Mouse (Mus musculus): ENCODE results near the gene Farp1. TPM values are rescaled to one million over a fixed set of nuclear protein-coding genes. Genes with fewer than 3 reads are reported as not detected.

The Farp1 gene
- polyA plus RNA-seq, 1 experiment from 2014 or later: 15.8 TPM

- WGBS: 89% methylated on average over 4 of the region's 4 CpGs
- Histone ChIP-seq H3K36me3 (no peaks in the 10 kb centered on the region), H3K4me2 (replicated peaks) (no peak overlapping the region), H3K27me3 (replicated peaks) (no peaks in the 10 kb centered on the region), H3K4me1 (replicated peaks) (0 out of 2 replicates have a peak, but pooled peaks cover 3% of the 10 kb centered on the region), H3K27ac (no peak overlapping the region), H3K4me3 (replicated peaks) (no peak overlapping the region), H3K9me3 (no peaks in the 10 kb centered on the region), H3K9ac (no peak overlapping the region)
- no peak for ATAC-seq
Measured at GRCm38 (mm10) chr14:121155173-121155572, 120.2 kb downstream of the Farp1 start.

- no peaks in the 10 kb centered on the region for H3K27me3 ChIP-seq (replicated peaks)
- no peaks in the 10 kb centered on the region for H3K9me3 ChIP-seq
- no peak overlapping the region for H3K4me3 ChIP-seq (replicated peaks)
- H3K9ac ChIP-seq: no peak overlapping the region
- no peaks in the 10 kb centered on the region for H3K36me3 ChIP-seq
- whole genome bisulfite sequencing: 59% methylated on average over 2 of the region's 2 CpGs
- no peak for ATAC-seq
- no peaks in the 10 kb centered on the region for H3K4me1 ChIP-seq (replicated peaks)
- no peak overlapping the region for H3K27ac ChIP-seq
- no peak overlapping the region for H3K4me2 ChIP-seq (replicated peaks)
Measured at GRCm38 (mm10) chr14:121158616-121159015, 123.6 kb downstream of the Farp1 start.

- no peak overlapping the region for H3K4me3 ChIP-seq (replicated peaks)
- no peak for ATAC-seq
- H3K27me3 ChIP-seq (replicated peaks): no peaks in the 10 kb centered on the region
- no peak overlapping the region for H3K9ac ChIP-seq
- no peak overlapping the region for H3K27ac ChIP-seq
- H3K4me2 ChIP-seq (replicated peaks): no peak overlapping the region
- H3K4me1 ChIP-seq (replicated peaks): no peaks in the 10 kb centered on the region
- no peaks in the 10 kb centered on the region for H3K9me3 ChIP-seq
- H3K36me3 ChIP-seq: no peaks in the 10 kb centered on the region
- 91% methylated on average over 2 of the region's 2 CpGs for WGBS
Measured at GRCm38 (mm10) chr14:121162822-121163221, 127.8 kb downstream of the Farp1 start.

DNA sequence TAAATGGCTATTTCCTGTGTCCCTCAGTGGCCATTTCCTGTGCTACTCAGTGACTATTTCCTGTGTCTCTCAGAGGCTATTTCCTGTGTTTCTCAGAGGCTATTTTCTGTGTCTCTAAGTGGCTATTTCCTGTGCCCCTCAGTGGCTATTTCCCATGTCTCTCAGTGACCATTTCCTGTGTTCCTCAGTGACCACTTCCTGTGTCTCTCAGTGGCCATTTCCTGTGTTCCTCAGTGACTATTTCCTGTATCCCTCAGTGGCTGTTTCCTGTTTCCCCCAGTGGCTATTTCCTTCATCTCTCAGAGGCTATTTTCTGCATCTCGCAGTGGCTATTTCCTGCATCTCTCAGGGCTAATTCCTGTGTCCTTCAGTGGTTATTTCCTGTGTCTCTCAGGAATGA lies 129.9 kb downstream of the Farp1 start:
- Histone ChIP-seq H3K9me3 (no peaks in the 10 kb centered on the region), H3K4me2 (replicated peaks) (no peak overlapping the region), H3K27me3 (replicated peaks) (no peaks in the 10 kb centered on the region), H3K4me3 (replicated peaks) (no peak overlapping the region), H3K27ac (no peak overlapping the region), H3K9ac (no peak overlapping the region), H3K4me1 (replicated peaks) (no peaks in the 10 kb centered on the region), H3K36me3 (no peaks in the 10 kb centered on the region)
- no peak for ATAC-seq
- 82% methylated on average over 1 of the region's 1 CpGs for WGBS

GRCm38 (mm10) chr14:121165408-121166037 lies 130.5 kb downstream of the Farp1 start:
- no peaks in the 10 kb centered on the region for H3K9me3 ChIP-seq
- 69% methylated on average over 6 of the region's 6 CpGs for WGBS
- no peaks in the 10 kb centered on the region for H3K36me3 ChIP-seq
- H3K27ac ChIP-seq: no peak overlapping the region
- no peaks in the 10 kb centered on the region for H3K27me3 ChIP-seq (replicated peaks)
- no peaks in the 10 kb centered on the region for H3K4me1 ChIP-seq (replicated peaks)
- ATAC-seq: no peak
- H3K9ac ChIP-seq: no peak overlapping the region
- no peak overlapping the region for H3K4me3 ChIP-seq (replicated peaks)
- no peak overlapping the region for H3K4me2 ChIP-seq (replicated peaks)

- Histone ChIP-seq H3K9ac (no peak overlapping the region), H3K27me3 (replicated peaks) (no peaks in the 10 kb centered on the region), H3K27ac (no peak overlapping the region), H3K4me3 (replicated peaks) (no peak overlapping the region), H3K36me3 (no peaks in the 10 kb centered on the region), H3K4me1 (replicated peaks) (no peaks in the 10 kb centered on the region), H3K4me2 (replicated peaks) (no peak overlapping the region), H3K9me3 (no peaks in the 10 kb centered on the region)
- no peak for ATAC-seq
- WGBS: 64% methylated on average over 7 of the region's 7 CpGs
Measured at GRCm38 (mm10) chr14:121166038-121166436, 131.0 kb downstream of the Farp1 start.

GRCm38 (mm10) chr14:121168716-121169115 lies 133.7 kb downstream of the Farp1 start:
- Histone ChIP-seq H3K9me3 (no peaks in the 10 kb centered on the region), H3K27ac (no peak overlapping the region), H3K4me1 (replicated peaks) (0 out of 2 replicates have a peak, but pooled peaks cover 12% of the 10 kb centered on the region), H3K36me3 (no peaks in the 10 kb centered on the region), H3K9ac (no peak overlapping the region), H3K4me2 (replicated peaks) (no peak overlapping the region), H3K27me3 (replicated peaks) (no peaks in the 10 kb centered on the region), H3K4me3 (replicated peaks) (no peak overlapping the region)
- ATAC-seq: no peak
- WGBS: 77% methylated on average over 3 of the region's 3 CpGs

DNA sequence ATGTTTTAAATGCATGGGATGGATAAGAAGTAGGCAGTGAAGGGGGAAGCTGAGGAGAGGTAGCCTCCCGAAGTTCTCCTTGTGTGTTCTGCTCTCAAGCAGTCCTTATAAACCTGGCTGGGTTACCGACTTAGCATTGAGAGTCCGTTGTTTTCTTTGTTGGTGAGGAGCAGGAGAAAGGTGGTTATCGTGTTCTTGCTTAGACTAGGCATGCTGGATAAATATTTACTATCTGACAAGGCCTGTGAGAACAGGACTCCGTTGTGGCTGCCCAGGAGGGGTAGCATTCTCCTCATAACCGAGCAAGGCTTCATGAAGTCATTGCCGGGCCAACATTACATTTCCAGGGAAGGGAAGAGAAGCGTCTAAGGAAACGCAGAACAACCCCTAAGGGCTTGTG lies 135.3 kb downstream of the Farp1 start:
- no peak overlapping the region for H3K27ac ChIP-seq
- H3K4me1 ChIP-seq (replicated peaks): 0 out of 2 replicates have a peak, but pooled peaks cover 12% of the 10 kb centered on the region
- no peaks in the 10 kb centered on the region for H3K36me3 ChIP-seq
- H3K9me3 ChIP-seq: no peaks in the 10 kb centered on the region
- WGBS: 45% methylated on average over 9 of the region's 9 CpGs
- H3K4me2 ChIP-seq (replicated peaks): no peak overlapping the region
- H3K9ac ChIP-seq: no peak overlapping the region
- H3K4me3 ChIP-seq (replicated peaks): no peak overlapping the region
- ATAC-seq: no peak
- H3K27me3 ChIP-seq (replicated peaks): no peaks in the 10 kb centered on the region

DNA sequence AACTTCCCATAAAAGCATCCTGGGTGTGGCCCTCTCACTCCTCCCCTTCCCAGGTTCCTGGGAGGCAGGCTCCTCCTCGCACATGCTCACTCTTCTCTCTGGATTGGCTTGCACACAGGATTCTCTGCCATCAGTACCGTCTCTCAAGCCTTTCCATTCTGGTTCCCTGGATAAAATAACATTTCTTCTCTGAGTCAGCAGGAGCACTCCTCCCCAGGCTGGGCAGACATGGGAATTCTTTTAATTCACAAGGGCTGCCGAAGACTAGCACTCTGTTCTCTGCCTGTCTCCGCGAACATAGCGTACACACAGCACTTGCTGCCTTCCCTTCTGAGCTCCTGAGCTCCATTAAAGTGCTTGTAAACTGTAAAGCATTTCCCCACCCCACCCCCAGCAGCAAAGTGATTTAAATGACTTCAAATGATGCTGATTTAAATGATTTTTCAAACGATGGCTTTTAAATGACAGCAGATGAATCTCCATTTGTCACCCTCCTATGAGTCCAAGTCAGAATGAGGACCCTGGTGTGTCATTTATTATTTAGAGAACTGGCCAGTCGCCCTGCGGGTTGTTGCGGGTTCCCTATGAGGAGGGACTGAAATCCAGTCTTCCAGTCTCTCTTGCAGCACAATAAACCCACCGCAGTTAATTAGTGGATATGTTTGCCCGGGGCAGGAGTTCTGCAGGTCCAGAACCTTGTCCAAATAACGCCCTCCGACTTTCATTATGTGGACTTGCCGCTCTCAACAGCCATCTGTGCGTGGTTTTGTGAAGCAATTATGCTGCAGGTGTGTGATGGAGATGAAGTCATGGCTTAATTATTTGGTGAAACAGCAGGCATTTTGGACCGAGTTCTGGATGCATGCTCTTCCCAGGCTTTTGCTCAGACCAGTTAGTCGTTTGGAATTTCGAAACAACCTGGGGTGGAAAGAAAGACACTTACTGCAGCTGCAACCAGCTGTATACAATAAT lies 137.4 kb downstream of the Farp1 start:
- peak; percentile 44; the same call in 1 of the 2 replicates for ATAC-seq
- H3K4me2 ChIP-seq (replicated peaks): no peak overlapping the region
- no peak overlapping the region for H3K4me3 ChIP-seq (replicated peaks)
- 0 out of 2 replicates have a peak, but pooled peaks cover 12% of the 10 kb centered on the region for H3K4me1 ChIP-seq (replicated peaks)
- WGBS: 52% methylated on average over 19 of the region's 19 CpGs
- H3K27me3 ChIP-seq (replicated peaks): no peaks in the 10 kb centered on the region
- no peak overlapping the region for H3K9ac ChIP-seq
- H3K27ac ChIP-seq: no peak overlapping the region
- H3K36me3 ChIP-seq: no peaks in the 10 kb centered on the region
- H3K9me3 ChIP-seq: no peaks in the 10 kb centered on the region

DNA sequence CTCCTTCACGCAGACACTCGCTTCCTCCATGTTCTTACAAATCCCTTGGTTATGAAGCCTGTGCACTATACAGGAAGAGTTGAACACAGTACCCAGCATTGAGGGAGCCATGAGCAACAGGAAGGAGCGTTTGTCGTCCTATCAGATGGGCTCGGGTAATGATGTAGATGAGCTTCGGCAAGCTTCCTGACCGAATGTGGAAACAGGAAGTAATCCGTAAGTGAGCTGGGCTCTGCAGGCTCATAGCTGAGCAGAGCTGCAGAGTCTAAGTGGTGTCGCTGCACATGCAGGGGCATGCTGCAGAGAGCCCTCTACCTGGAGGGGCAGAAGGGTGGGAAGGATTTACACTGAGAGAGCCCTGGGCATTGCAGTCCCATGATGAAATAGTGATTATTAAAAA lies 140.4 kb downstream of the Farp1 start:
- 68% methylated on average over 9 of the region's 9 CpGs for WGBS
- ATAC-seq: no peak
- Histone ChIP-seq H3K27ac (no peak overlapping the region), H3K36me3 (no peaks in the 10 kb centered on the region), H3K27me3 (replicated peaks) (no peaks in the 10 kb centered on the region), H3K9ac (no peak overlapping the region), H3K4me1 (replicated peaks) (0 out of 2 replicates have a peak, but pooled peaks cover 12% of the 10 kb centered on the region), H3K9me3 (no peaks in the 10 kb centered on the region), H3K4me3 (replicated peaks) (no peak overlapping the region), H3K4me2 (replicated peaks) (no peak overlapping the region)

- Histone ChIP-seq H3K4me3 (replicated peaks) (no peak overlapping the region), H3K36me3 (no peaks in the 10 kb centered on the region), H3K27me3 (replicated peaks) (no peaks in the 10 kb centered on the region), H3K4me2 (replicated peaks) (no peak overlapping the region), H3K27ac (no peak overlapping the region), H3K9ac (no peak overlapping the region), H3K9me3 (no peaks in the 10 kb centered on the region), H3K4me1 (replicated peaks) (0 out of 2 replicates have a peak, but pooled peaks cover 12% of the 10 kb centered on the region)
- ATAC-seq: no peak
- 76% methylated on average over 4 of the region's 4 CpGs for WGBS
Measured at GRCm38 (mm10) chr14:121175861-121176260, 140.9 kb downstream of the Farp1 start.

GRCm38 (mm10) chr14:121177907-121178306 lies 142.9 kb downstream of the Farp1 start:
- H3K27me3 ChIP-seq (replicated peaks): no peaks in the 10 kb centered on the region
- no peak overlapping the region for H3K4me3 ChIP-seq (replicated peaks)
- WGBS: 59% methylated on average over 6 of the region's 6 CpGs
- H3K36me3 ChIP-seq: no peaks in the 10 kb centered on the region
- H3K9ac ChIP-seq: no peak overlapping the region
- ATAC-seq: peak; percentile 22
- H3K9me3 ChIP-seq: no peaks in the 10 kb centered on the region
- H3K4me2 ChIP-seq (replicated peaks): no peak overlapping the region
- no peak overlapping the region for H3K27ac ChIP-seq
- peaks cover 5% of the 10 kb centered on the region; the same call in 1 of the 2 replicates for H3K4me1 ChIP-seq (replicated peaks)
